Mouse (Mus musculus): ENCODE measurements around the gene Hic2. TPM values are rescaled to one million over a fixed set of nuclear protein-coding genes. Genes with fewer than 3 reads are reported as not detected.

The Hic2 gene
- polyA plus RNA-seq, 1 experiment from 2014 or later: 3.0 TPM

- no peak for ATAC-seq (ENCODE audit: insufficient number of reproducible peaks, insufficient read depth, low FRiP score, low read depth)
- peaks cover 2 to 12% of the 10 kb centered on the region in 2 experiments for H3K4me1 ChIP-seq (ENCODE audit: control insufficient read depth in 2 of 2, insufficient read depth in 2 of 2, low read length in 2 of 2)
- peaks cover 10% of the 10 kb centered on the region for H3K36me3 ChIP-seq (ENCODE audit: control insufficient read depth, insufficient read depth, low read length)
- peaks cover 5% of the 10 kb centered on the region; the same call in 1 of the 2 replicates for H3K27me3 ChIP-seq (ENCODE audit: control insufficient read depth, insufficient read depth, low read length)
- H3K9ac ChIP-seq (ENCODE audit: low read length): peak within 1 kb of the TSS; percentile 100
- peak within 1 kb of the TSS; percentile 88 to 99 for H3K4me3 ChIP-seq (ENCODE audit: control insufficient read depth in 1 of 2, insufficient read depth in 1 of 2, low read depth in 1 of 2, low read length in 2 of 2)
- H3K4me2 ChIP-seq (ENCODE audit: low read length): peak within 1 kb of the TSS; percentile 90
- H3K27ac ChIP-seq (replicated peaks in 1 of 2; ENCODE audit: control insufficient read depth in 1 of 2, insufficient read depth in 1 of 2, low read depth in 2 of 2, low read length in 2 of 2): peak within 1 kb of the TSS in 1 of 2 experiments; percentile 82; a peak in 1 of 4 replicates
- 76% methylated on average over 1 of the region's 1 CpGs for WGBS
- no peaks in the 10 kb centered on the region for H3K9me3 ChIP-seq (ENCODE audit: control insufficient read depth, low read length)
These were observed 30.8 kb upstream of the Hic2 start, which contains the start of gene Ube2l3 for GRCm38 (mm10) chr16:17202549-17202948. Ube2l3 (minus strand) TSS chr16:17202649.

GRCm38 (mm10) chr16:17204990-17205389, 28.4 kb upstream of the Hic2 start:
- H3K9ac ChIP-seq (ENCODE audit: low read length): no peak overlapping the region
- peaks cover 0 to 13% of the 10 kb centered on the region in 2 experiments; a peak in 2 of 4 replicates for H3K4me1 ChIP-seq (ENCODE audit: control insufficient read depth in 2 of 2, insufficient read depth in 2 of 2, low read length in 2 of 2)
- H3K27me3 ChIP-seq (ENCODE audit: control insufficient read depth, insufficient read depth, low read length): peaks cover 5% of the 10 kb centered on the region; the same call in 1 of the 2 replicates
- H3K27ac ChIP-seq (replicated peaks in 1 of 2; ENCODE audit: control insufficient read depth in 1 of 2, insufficient read depth in 1 of 2, low read depth in 2 of 2, low read length in 2 of 2): no peak overlapping the region
- no peaks in the 10 kb centered on the region for H3K36me3 ChIP-seq (ENCODE audit: control insufficient read depth, insufficient read depth, low read length)
- 7% methylated on average over 6 of the region's 6 CpGs for WGBS
- H3K4me2 ChIP-seq (ENCODE audit: low read length): no peak overlapping the region
- no peaks in the 10 kb centered on the region for H3K9me3 ChIP-seq (ENCODE audit: control insufficient read depth, low read length)
- no peak overlapping the region for H3K4me3 ChIP-seq (ENCODE audit: control insufficient read depth in 1 of 2, insufficient read depth in 1 of 2, low read depth in 1 of 2, low read length in 2 of 2)
- no peak for ATAC-seq (ENCODE audit: insufficient number of reproducible peaks, insufficient read depth, low FRiP score, low read depth)

- H3K4me2 ChIP-seq (ENCODE audit: low read length): peak within 1 kb of the TSS; percentile 100
- WGBS: under 1% methylated on average over 85 of the region's 85 CpGs
- peak within 1 kb of the TSS; percentile 75 for H3K9ac ChIP-seq (ENCODE audit: low read length)
- H3K4me3 ChIP-seq (ENCODE audit: control insufficient read depth in 1 of 2, insufficient read depth in 1 of 2, low read depth in 1 of 2, low read length in 2 of 2): peak within 1 kb of the TSS; percentile 56 to 70
- no peaks in the 10 kb centered on the region for H3K36me3 ChIP-seq (ENCODE audit: control insufficient read depth, insufficient read depth, low read length)
- peak; percentile 71 for ATAC-seq (ENCODE audit: insufficient number of reproducible peaks, insufficient read depth, low FRiP score, low read depth)
- H3K9me3 ChIP-seq (ENCODE audit: control insufficient read depth, low read length): no peaks in the 10 kb centered on the region
- H3K4me1 ChIP-seq (ENCODE audit: control insufficient read depth in 2 of 2, insufficient read depth in 2 of 2, low read length in 2 of 2): peaks cover 2 to 15% of the 10 kb centered on the region in 2 experiments; a peak in 3 of 4 replicates
- no peak within 1 kb of the TSS for H3K27ac ChIP-seq (replicated peaks in 1 of 2; ENCODE audit: control insufficient read depth in 1 of 2, insufficient read depth in 1 of 2, low read depth in 2 of 2, low read length in 2 of 2)
- peaks cover 21% of the 10 kb centered on the region for H3K27me3 ChIP-seq (ENCODE audit: control insufficient read depth, insufficient read depth, low read length)
These were observed 24.7 kb upstream of the Hic2 start, which contains the start of gene Rimbp3 for GRCm38 (mm10) chr16:17208389-17209361. Rimbp3 (plus strand) TSS chr16:17208603.

GRCm38 (mm10) chr16:17209404-17209960, 23.9 kb upstream of the Hic2 start:
- H3K27ac ChIP-seq (replicated peaks in 1 of 2; ENCODE audit: control insufficient read depth in 1 of 2, insufficient read depth in 1 of 2, low read depth in 2 of 2, low read length in 2 of 2): no peak overlapping the region
- no peak for ATAC-seq (ENCODE audit: insufficient number of reproducible peaks, insufficient read depth, low FRiP score, low read depth)
- peaks cover 21% of the 10 kb centered on the region for H3K27me3 ChIP-seq (ENCODE audit: control insufficient read depth, insufficient read depth, low read length)
- H3K36me3 ChIP-seq (ENCODE audit: control insufficient read depth, insufficient read depth, low read length): no peaks in the 10 kb centered on the region
- peak overlapping the region; percentile 56 to 70 for H3K4me3 ChIP-seq (ENCODE audit: control insufficient read depth in 1 of 2, insufficient read depth in 1 of 2, low read depth in 1 of 2, low read length in 2 of 2)
- H3K9me3 ChIP-seq (ENCODE audit: control insufficient read depth, low read length): no peaks in the 10 kb centered on the region
- peaks cover 2 to 15% of the 10 kb centered on the region in 2 experiments; a peak in 3 of 4 replicates for H3K4me1 ChIP-seq (ENCODE audit: control insufficient read depth in 2 of 2, insufficient read depth in 2 of 2, low read length in 2 of 2)
- peak overlapping the region; percentile 100 for H3K4me2 ChIP-seq (ENCODE audit: low read length)
- WGBS: 2% methylated on average over 37 of the region's 37 CpGs
- peak overlapping the region; percentile 75 for H3K9ac ChIP-seq (ENCODE audit: low read length)

GRCm38 (mm10) chr16:17209981-17210838, 23.2 kb upstream of the Hic2 start:
- H3K4me3 ChIP-seq (ENCODE audit: control insufficient read depth in 1 of 2, insufficient read depth in 1 of 2, low read depth in 1 of 2, low read length in 2 of 2): peak overlapping the region; percentile 56 to 70
- peaks cover 21% of the 10 kb centered on the region for H3K27me3 ChIP-seq (ENCODE audit: control insufficient read depth, insufficient read depth, low read length)
- WGBS: 8% methylated on average over 48 of the region's 48 CpGs
- H3K4me1 ChIP-seq (ENCODE audit: control insufficient read depth in 2 of 2, insufficient read depth in 2 of 2, low read length in 2 of 2): peaks cover 2 to 15% of the 10 kb centered on the region in 2 experiments; a peak in 3 of 4 replicates
- H3K36me3 ChIP-seq (ENCODE audit: control insufficient read depth, insufficient read depth, low read length): no peaks in the 10 kb centered on the region
- ATAC-seq (ENCODE audit: insufficient number of reproducible peaks, insufficient read depth, low FRiP score, low read depth): peak; percentile 77
- H3K9me3 ChIP-seq (ENCODE audit: control insufficient read depth, low read length): no peaks in the 10 kb centered on the region
- H3K4me2 ChIP-seq (ENCODE audit: low read length): peak overlapping the region; percentile 100
- H3K9ac ChIP-seq (ENCODE audit: low read length): peak overlapping the region; percentile 75; the same call in 1 of the 2 replicates
- no peak overlapping the region for H3K27ac ChIP-seq (replicated peaks in 1 of 2; ENCODE audit: control insufficient read depth in 1 of 2, insufficient read depth in 1 of 2, low read depth in 2 of 2, low read length in 2 of 2)

GRCm38 (mm10) chr16:17216934-17217633, 16.3 kb upstream of the Hic2 start:
- WGBS: 58% methylated on average over 8 of the region's 8 CpGs
- Histone ChIP-seq H3K9me3 (ENCODE audit: control insufficient read depth, low read length) (no peaks in the 10 kb centered on the region), H3K36me3 (ENCODE audit: control insufficient read depth, insufficient read depth, low read length) (no peaks in the 10 kb centered on the region), H3K4me3 (ENCODE audit: control insufficient read depth in 1 of 2, insufficient read depth in 1 of 2, low read depth in 1 of 2, low read length in 2 of 2) (no peak overlapping the region), H3K4me1 (ENCODE audit: control insufficient read depth in 2 of 2, insufficient read depth in 2 of 2, low read length in 2 of 2) (peaks cover 8 to 9% of the 10 kb centered on the region in 2 experiments), H3K4me2 (ENCODE audit: low read length) (no peak overlapping the region), H3K27me3 (ENCODE audit: control insufficient read depth, insufficient read depth, low read length) (peaks cover under 1% of the 10 kb centered on the region; the same call in 1 of the 2 replicates), H3K27ac (replicated peaks in 1 of 2; ENCODE audit: control insufficient read depth in 1 of 2, insufficient read depth in 1 of 2, low read depth in 2 of 2, low read length in 2 of 2) (no peak overlapping the region), H3K9ac (ENCODE audit: low read length) (no peak overlapping the region)
- no peak for ATAC-seq (ENCODE audit: insufficient number of reproducible peaks, insufficient read depth, low FRiP score, low read depth)
